Mouse (Mus musculus) lung, postnatal 0 days (tissue): ENCODE measurements around the gene Psmd5. TPM values are rescaled to one million over a fixed set of nuclear protein-coding genes. Genes with fewer than 3 reads are reported as not detected.

Source experiments
- ATAC-seq: fragments of 200-750 bp; cut with Nextera tagmentation; 2 replicates; pipeline ENCODE4 v1.8.0; 2017; ENCODE audit warnings: moderate library complexity
- DNase-seq: peaks from one replicate; pipeline ENCODE4 v3.0.0-alpha.2; 2016; ENCODE audit warnings: low spot score
- H3K27ac ChIP-seq: fragments of 300-500 bp; sonication (generic); 2 replicates; pipeline ENCODE4 v1.5.1; 2014; ENCODE audit warnings: antibody characterized with exemption, mild to moderate bottlenecking, low read length, mixed read lengths
- H3K27me3 ChIP-seq: fragments of 300-500 bp; sonication (generic); replicated peaks from 2 replicates; pipeline ENCODE4 v1.6.1; 2014; ENCODE audit warnings: low read length, mixed read lengths; ENCODE audit not compliant: insufficient read depth
- H3K36me3 ChIP-seq: fragments of 300-500 bp; sonication (generic); 2 replicates; pipeline ENCODE4 v1.6.1; 2014; ENCODE audit warnings: low read length, mixed read lengths; ENCODE audit not compliant: insufficient read depth
- H3K4me1 ChIP-seq: fragments of 300-500 bp; sonication (generic); 2 replicates; pipeline ENCODE4 v1.6.1; 2014; ENCODE audit warnings: antibody characterized with exemption, low read depth, low read length, mixed read lengths; ENCODE audit not compliant: insufficient read depth
- H3K4me2 ChIP-seq: fragments of 300-500 bp; sonication (generic); replicated peaks from 2 replicates; pipeline ENCODE4 v1.6.1; 2014; ENCODE audit warnings: low read depth, mild to moderate bottlenecking, low read length, moderate library complexity, mixed read lengths
- H3K4me3 ChIP-seq: fragments of 300-500 bp; sonication (generic); 2 replicates; pipeline ENCODE4 v1.5.1; 2014; ENCODE audit warnings: low read depth, low read length
- H3K9ac ChIP-seq: fragments of 300-500 bp; sonication (generic); replicated peaks from 2 replicates; pipeline ENCODE4 v1.6.1; 2014; ENCODE audit warnings: low read depth, mild to moderate bottlenecking
- H3K9me3 ChIP-seq: fragments of 300-500 bp; sonication (generic); 2 replicates; pipeline ENCODE4 v1.6.1; 2016; ENCODE audit warnings: low read length, mixed read lengths
- CTCF ChIP-seq: IDR thresholded peaks from 2 replicates; pipeline ENCODE4 v1.5.1; 2016; ENCODE audit warnings: antibody characterized with exemption, mild to moderate bottlenecking
- EP300 ChIP-seq: IDR thresholded peaks from 2 replicates; pipeline ENCODE4 v1.6.1; 2016; ENCODE audit warnings: antibody characterized with exemption, mild to moderate bottlenecking, control low read depth
- WGBS: fragments of 180-500 bp; shearing (Covaris S2); extraction: QIAGEN DNeasy Blood & Tissue Kit; methylation state at CpG from one replicate; pipeline ENCODE4 v1.1.7; 2014; 5-methylcytosine and 5-hydroxymethylcytosine counted together
- polyA plus RNA-seq: library from polyadenylated mRNA; unstranded; fragments of >200 nt; fragmentation: Nextera tagmentation; extraction: Ambion mirVana; gene quantifications from 2 replicates; pipeline ENCODE4 v1.2.1, GENCODE M21; 2015

Psmd5 gene
- polyA plus RNA-seq, 1 experiment from 2014 or later = 64.7 TPM

DNA sequence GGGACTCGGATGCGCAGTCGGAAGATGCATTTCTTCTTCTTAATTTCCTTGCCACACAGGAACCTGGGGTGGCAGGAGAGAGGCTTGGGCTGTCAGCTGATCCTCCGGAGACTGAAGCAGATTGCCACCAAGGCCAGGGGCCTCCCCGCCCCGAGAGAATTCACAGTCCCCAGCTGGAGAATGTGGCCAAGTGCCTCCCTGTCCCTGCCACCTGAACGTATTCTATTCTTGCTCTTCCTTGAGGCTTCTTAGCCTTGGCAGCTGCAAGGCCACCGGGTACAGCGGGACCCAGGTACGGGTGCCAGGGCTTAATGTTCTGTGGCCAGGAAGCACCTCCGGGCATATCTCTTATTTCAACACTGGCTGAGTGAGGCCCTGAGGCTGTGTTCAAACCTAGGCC is 24.9 kb upstream of the Psmd5 start:
- H3K9ac ChIP-seq = no peak overlapping the region
- 84% methylated on average over 11 of the region's 11 CpGs for WGBS

DNA sequence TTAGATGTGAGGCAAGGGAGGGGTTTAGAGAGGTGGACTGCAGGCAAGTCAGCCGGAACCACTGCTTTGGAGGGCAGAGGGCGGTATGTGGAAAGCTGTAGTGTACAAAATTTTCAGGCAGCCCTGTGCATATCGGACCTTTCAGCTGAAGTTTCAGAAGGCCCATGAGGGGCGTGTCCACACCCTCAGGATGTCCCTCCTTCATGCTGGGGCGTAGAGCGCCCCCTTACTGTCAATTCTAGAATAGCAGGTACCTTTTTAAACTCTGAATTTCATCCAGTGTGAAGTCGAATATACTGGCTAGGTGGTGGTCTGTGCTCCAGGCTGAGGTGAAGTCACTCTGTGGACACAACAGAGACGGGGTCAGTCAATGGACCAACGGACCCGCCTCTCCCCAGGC is 23.1 kb upstream of the Psmd5 start:
- H3K4me3 ChIP-seq = no peak overlapping the region
- no peaks in the 10 kb centered on the region for H3K9me3 ChIP-seq
- WGBS = 19% methylated on average over 10 of the region's 10 CpGs
- no peaks in the 10 kb centered on the region for H3K27me3 ChIP-seq
- TF ChIP-seq CTCF = peak; percentile 86
- TF ChIP-seq EP300 = no peak
- H3K9ac ChIP-seq = no peak overlapping the region
- no peaks in the 10 kb centered on the region for H3K36me3 ChIP-seq
- H3K4me2 ChIP-seq = no peak overlapping the region
- peak; percentile 85 for DNase-seq
- peak; percentile 71 for ATAC-seq
- peaks cover 1% of the 10 kb centered on the region; the same call in 1 of the 2 replicates for H3K4me1 ChIP-seq
- H3K27ac ChIP-seq = no peak overlapping the region

More for the DNA sequence above, 24.9 kb upstream of the Psmd5 start:
- Histone ChIP-seq H3K9me3 (no peaks in the 10 kb centered on the region), H3K4me1 (peaks cover 11% of the 10 kb centered on the region), H3K4me2 (no peak overlapping the region), H3K4me3 (no peak overlapping the region), H3K27ac (no peak overlapping the region), H3K27me3 (no peaks in the 10 kb centered on the region), H3K36me3 (no peaks in the 10 kb centered on the region)
- ATAC-seq (no peak), DNase-seq (no peak)
- no peak for TF ChIP-seq EP300
- no peak for TF ChIP-seq CTCF

DNA sequence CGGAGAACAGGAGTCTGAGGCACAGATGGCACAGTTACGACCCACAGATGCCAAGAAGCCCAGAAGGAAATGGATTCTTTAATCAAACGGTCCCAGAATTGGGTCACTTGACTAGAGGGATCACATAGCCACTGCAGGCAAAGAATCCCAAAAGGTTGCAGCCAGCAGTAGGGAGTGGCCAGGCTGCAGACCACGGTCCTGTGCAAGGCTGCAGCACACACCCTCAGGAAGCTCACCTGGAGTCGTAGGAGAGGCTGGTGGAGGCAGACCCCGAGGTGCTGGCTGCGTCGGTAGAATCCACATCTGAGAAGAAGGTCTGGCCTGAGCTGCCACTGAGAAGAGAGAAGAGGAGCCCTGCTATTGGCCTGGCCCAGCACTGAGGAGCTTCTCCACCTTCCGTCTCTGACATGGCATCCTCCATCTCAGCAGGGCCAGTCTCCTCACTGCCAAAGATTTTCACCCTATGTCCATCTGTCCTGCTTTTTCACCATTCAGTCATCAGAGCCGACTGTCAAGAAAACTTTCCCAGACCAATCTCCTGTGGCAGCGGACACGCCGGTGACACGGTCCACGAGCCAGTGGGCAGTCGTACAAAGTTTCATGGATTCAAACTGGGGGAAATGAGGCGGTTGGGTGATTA is 22.2 kb upstream of the Psmd5 start:
- Histone ChIP-seq H3K36me3 (no peaks in the 10 kb centered on the region), H3K4me2 (no peak overlapping the region), H3K9me3 (no peaks in the 10 kb centered on the region), H3K9ac (no peak overlapping the region), H3K4me1 (no peaks in the 10 kb centered on the region), H3K27me3 (no peaks in the 10 kb centered on the region), H3K27ac (no peak overlapping the region), H3K4me3 (no peak overlapping the region)
- WGBS = 80% methylated on average over 17 of the region's 17 CpGs
- ATAC-seq (no peak), DNase-seq (no peak)
- no peak for TF ChIP-seq EP300
- no peak for TF ChIP-seq CTCF

DNA sequence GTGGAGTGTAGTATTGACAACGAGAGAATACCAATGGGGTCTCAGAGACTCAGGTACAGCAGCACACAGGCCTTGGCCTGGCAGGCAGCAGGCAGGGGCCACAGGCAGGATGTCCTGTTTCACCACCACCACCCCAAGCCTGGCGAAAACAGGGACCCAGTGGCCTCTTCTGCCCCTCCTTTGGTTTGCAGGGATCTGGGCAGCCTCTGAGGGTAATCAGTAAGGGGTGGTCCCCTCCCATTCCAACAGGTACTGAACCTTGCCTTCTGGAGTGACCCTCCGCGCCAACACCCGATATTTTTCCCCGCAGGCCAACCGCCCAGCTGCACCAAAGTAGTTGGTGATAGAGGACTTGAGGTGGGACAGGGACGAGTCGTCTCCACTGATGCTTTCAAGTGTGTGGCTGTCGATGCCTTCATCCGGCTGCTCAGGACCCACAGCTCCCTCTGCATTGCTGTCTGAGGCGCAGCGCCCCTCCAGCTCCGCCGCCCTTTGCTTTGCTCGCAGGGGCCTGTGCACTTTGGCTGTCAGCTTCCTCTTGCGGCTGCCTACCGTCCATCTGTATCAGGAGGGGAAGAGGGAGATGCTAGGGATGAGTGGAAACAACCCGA is 20.8 kb upstream of the Psmd5 start:
- H3K27me3 ChIP-seq = no peaks in the 10 kb centered on the region
- no peaks in the 10 kb centered on the region for H3K36me3 ChIP-seq
- H3K9ac ChIP-seq = no peak overlapping the region
- H3K4me1 ChIP-seq = no peaks in the 10 kb centered on the region
- no peak overlapping the region for H3K4me2 ChIP-seq
- H3K9me3 ChIP-seq = no peaks in the 10 kb centered on the region
- no peak overlapping the region for H3K4me3 ChIP-seq
- TF ChIP-seq CTCF (no peak), EP300 (no peak)
- no peak for ATAC-seq
- H3K27ac ChIP-seq = no peak overlapping the region
- DNase-seq = no peak
- WGBS = 73% methylated on average over 19 of the region's 19 CpGs

- no peak overlapping the region for H3K27ac ChIP-seq
- WGBS = 70% methylated on average over 5 of the region's 5 CpGs
- H3K4me1 ChIP-seq = no peaks in the 10 kb centered on the region
- no peak for ATAC-seq
- H3K27me3 ChIP-seq = no peaks in the 10 kb centered on the region
- H3K9ac ChIP-seq = no peak overlapping the region
- H3K4me2 ChIP-seq = no peak overlapping the region
- H3K36me3 ChIP-seq = no peaks in the 10 kb centered on the region
- no peak overlapping the region for H3K4me3 ChIP-seq
- no peaks in the 10 kb centered on the region for H3K9me3 ChIP-seq
- no peak for DNase-seq
- TF ChIP-seq EP300 (no peak), CTCF (no peak)
Observed at GRCm38 (mm10) chr2:34893950-34894349, 19.2 kb upstream of the Psmd5 start.

DNA sequence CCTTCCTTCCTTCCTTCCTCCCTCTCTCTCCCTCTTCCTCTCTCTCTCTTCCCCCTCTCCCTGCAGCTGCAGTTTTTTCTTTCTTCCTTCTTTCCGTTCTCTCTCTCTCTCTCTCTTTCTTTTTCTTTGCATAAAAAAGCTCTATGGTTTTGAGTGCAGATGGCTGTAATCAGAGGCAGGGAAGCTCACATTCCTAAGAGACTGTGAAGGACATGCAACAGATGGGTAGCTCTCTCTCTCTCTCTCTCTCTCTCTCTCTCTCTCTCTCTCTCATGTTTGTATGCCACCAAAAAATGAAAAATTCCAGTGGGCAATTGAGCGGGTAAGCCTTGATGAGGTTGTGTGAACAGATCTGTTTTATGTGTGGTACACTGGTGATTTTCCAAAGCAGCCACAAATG is 9.4 kb upstream of the Psmd5 start:
- Histone ChIP-seq H3K36me3 (no peaks in the 10 kb centered on the region), H3K4me3 (no peak overlapping the region), H3K27me3 (no peaks in the 10 kb centered on the region), H3K27ac (peak overlapping the region; percentile 40; the same call in 1 of the 2 replicates), H3K9ac (no peak overlapping the region), H3K4me1 (no peaks in the 10 kb centered on the region), H3K9me3 (no peaks in the 10 kb centered on the region), H3K4me2 (no peak overlapping the region)
- WGBS = 29% methylated on average over 2 of the region's 2 CpGs
- TF ChIP-seq EP300 = peak; percentile 37; the same call in 1 of the 2 replicates
- TF ChIP-seq CTCF = no peak
- ATAC-seq = peak; percentile 68
- peak; percentile 72 for DNase-seq
